Mouse (Mus musculus): ENCODE data around the gene Wdr46.
A peak's percentile ranks its signal among the peaks of the same experiment; 100 is the strongest.

Wdr46 gene

DNA sequence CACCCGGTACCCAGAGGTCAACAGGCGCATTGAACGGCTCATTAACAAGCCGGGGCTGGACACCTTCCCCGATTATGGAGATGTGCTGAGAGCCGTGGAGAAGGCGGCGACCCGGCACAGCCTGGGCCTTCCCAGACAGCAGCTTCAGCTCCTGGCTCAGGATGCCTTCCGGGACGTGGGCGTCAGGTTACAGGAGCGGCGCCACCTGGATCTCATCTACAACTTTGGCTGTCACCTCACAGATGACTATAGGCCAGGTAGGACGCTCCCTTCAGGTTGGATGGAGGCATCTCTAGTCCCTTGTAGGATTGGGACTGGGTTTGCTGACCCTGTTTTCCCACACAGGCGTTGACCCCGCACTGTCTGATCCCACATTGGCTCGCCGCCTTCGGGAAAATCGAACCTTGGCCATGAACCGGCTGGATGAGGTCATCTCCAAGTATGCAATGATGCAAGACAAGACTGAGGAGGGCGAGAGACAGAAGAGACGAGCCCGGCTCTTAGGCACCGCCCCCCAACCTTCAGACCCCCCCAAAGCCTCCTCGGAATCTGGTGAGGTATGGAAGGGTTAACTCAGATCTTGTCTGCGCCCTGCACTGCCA lies 28.5 kb upstream of the Wdr46 start:
- DNase-seq, result peak; percentile 25

DNA sequence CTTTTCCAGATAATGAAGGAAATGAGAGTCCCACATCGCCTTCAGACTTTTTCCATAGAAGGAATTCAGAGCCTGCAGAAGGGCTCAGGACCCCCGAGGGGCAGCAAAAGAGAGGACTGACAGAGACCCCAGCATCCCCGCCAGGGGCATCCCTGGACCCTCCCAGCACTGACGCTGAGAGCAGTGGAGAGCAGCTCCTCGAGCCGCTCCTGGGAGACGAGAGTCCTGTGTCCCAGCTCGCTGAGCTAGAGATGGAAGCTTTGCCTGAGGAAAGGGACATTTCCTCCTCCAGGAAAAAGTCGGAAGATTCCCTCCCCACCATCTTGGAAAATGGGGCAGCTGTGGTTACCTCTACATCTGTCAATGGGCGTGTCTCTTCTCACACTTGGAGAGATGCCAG lies 27.2 kb upstream of the Wdr46 start:
- no peak for DNase-seq

DNA sequence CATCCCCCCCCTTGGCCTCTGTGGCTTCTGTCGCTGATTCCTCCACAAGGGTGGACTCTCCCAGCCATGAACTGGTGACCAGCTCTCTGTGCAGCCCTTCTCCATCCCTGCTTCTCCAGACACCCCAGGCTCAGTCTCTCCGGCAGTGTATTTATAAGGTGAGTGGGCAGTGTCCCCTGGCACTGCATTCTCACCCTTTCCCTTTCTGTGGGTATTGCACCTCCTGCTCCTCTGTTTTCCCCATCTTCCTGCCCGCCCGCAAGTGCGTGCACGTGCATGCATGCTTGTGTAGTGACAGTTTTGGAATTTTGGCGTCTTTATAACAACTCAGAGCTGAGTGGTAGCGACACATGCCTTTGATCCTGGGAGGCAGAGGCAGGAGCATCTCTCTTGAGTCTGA lies 26.6 kb upstream of the Wdr46 start:
- no peak for DNase-seq

DNA sequence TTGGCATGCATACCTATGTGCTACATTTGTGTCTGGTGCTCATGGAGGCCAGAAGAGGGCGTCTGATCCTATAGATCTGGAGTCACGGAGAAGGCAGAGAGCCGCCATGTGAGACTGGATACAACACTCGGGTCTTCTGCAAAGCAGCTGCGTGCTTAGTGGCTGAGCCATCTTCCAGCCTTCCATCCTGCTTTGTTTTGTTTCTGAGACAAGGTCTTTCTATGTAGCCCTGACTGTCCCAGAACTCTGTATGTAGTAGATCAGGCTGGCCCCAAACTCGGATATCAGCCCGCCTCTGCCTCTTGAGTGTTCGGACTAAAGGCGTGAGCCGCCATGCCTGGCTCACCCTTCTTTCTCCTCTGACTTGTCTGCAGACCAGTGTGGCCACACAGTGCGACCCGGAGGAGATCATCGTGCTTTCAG lies 25.5 kb upstream of the Wdr46 start:
- no peak for DNase-seq

GRCm38 (mm10) chr17:33915671-33916250 lies 24.7 kb upstream of the Wdr46 start, which contains the start of the genes Tapbp and Zbtb22:
TSS of gene Tapbp (plus strand) at chr17:33915899.
TSS of gene Zbtb22 (plus strand) at chr17:33915904.
- peak; percentile 98 for DNase-seq

- DNase-seq, result no peak
These were observed 24.2 kb upstream of the Wdr46 start for GRCm38 (mm10) chr17:33916294-33916693.

GRCm38 (mm10) chr17:33916847-33917655 lies 23.4 kb upstream of the Wdr46 start:
- peak; percentile 42 for DNase-seq

- no peak for DNase-seq
These were observed 22.7 kb upstream of the Wdr46 start for GRCm38 (mm10) chr17:33917656-33918292.

DNA sequence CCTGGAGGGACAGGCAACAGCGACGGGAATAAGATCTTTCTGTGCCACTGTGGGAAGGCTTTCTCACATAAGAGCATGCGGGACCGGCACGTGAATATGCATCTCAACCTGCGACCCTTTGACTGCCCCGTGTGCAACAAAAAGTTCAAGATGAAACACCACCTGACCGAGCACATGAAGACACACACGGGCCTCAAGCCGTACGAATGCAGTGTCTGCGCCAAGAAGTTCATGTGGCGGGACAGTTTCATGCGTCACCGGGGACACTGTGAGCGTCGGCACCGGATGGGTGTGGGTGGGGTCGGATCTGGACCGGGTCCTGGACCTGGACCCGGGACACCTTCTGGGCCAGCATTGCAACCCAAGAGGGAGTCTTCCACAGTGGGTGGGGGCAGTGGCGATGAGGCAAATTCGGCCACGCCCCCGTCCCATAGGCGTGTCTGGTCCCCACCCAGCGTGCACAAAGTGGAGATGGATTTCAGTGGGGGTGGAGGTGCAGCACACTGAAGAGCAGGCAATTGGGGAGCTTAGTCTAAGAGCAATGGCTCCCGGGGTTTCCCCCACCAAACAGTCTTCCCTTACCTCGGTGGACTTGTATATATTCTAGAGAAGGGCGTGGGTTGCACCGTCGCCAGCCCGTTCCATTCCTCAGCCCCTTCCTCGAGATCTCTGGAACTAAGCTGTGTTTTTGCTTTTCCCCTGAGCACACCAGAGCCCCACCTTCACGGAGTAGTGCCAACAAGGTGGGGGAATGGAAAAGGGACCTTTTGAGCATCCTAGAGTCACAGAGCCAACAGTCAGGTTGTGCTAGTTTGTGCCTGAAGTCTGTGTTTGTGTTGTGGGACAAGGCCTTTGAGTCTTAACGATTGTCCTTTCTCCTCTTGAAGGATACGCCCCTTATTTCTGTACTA lies 21.9 kb upstream of the Wdr46 start:
- DNase-seq, result peak; percentile 49

- peak; percentile 87 for DNase-seq
These were observed 20.8 kb upstream of the Wdr46 start for GRCm38 (mm10) chr17:33919351-33920281.

GRCm38 (mm10) chr17:33920282-33921097 lies 20.0 kb upstream of the Wdr46 start:
- DNase-seq, result peak; percentile 93

- no peak for DNase-seq
These were observed 19.1 kb upstream of the Wdr46 start for GRCm38 (mm10) chr17:33921361-33921760.

DNA sequence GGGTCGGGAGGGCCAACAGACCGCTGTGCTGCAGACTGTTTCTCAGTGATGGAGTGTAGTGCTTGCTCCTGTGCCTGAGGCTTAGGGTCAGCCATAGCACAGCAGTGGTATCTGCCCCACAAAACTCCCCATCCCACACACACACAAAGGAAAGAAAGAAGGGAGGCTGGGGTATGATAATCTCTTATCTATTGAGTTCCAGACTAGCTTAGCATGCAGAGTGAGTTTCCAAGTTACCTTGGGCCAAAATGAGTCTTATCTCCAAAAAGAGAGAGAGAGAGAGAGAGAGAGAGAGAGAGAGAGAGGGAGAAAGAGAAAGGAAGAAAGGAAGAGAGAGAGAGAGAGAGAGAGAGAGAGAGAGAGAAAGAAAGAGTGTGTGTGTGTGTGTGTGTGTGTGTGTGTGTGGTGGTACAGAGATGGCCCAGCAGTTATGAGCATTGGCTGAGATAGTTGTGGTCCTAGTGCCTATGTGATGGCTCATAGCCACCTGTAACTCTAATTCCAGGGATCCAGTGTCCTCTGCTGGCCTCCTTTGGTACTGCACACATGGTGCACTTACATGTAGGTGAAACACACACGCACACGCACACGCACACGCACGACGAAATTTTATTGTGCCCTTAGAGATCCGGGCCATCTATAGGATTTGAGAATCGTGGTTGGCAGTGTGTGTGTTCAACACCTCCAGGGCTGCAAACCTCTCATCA lies 15.7 kb upstream of the Wdr46 start:
- peak; percentile 63 for DNase-seq

DNA sequence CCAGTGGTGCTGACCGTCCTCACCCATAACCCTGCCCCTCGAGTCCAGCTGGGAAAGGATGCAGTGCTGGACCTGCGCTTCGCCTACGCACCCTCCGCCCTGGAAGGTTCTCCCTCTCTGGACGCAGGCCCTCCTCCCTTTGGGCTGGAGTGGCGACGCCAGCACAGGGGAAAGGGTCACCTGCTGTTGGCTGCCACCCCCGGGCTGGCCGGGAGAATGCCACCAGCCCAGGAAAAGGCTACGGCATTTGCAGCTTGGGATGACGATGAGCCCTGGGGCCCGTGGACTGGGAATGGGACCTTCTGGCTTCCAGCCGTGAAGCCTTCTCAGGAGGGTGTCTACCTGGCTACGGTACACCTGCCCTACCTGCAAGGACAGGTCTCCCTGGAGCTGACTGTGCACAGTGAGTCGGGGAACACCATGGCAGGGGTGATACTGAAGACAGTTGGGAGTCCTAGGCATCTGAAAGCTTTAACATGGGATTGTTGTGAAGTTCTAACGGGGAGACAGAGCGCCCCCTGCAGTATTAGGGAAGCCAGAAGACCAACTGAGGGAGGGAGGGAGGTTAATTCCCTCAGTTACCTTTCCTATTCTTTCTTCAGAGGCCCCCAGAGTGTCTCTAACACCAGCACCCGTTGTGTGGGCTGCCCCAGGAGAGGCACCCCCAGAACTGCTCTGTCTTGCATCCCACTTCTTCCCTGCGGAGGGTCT lies 14.9 kb upstream of the Wdr46 start:
- DNase-seq, result peak; percentile 27

GRCm38 (mm10) chr17:33926207-33926932 lies 14.1 kb upstream of the Wdr46 start:
- peak; percentile 57 for DNase-seq

DNA sequence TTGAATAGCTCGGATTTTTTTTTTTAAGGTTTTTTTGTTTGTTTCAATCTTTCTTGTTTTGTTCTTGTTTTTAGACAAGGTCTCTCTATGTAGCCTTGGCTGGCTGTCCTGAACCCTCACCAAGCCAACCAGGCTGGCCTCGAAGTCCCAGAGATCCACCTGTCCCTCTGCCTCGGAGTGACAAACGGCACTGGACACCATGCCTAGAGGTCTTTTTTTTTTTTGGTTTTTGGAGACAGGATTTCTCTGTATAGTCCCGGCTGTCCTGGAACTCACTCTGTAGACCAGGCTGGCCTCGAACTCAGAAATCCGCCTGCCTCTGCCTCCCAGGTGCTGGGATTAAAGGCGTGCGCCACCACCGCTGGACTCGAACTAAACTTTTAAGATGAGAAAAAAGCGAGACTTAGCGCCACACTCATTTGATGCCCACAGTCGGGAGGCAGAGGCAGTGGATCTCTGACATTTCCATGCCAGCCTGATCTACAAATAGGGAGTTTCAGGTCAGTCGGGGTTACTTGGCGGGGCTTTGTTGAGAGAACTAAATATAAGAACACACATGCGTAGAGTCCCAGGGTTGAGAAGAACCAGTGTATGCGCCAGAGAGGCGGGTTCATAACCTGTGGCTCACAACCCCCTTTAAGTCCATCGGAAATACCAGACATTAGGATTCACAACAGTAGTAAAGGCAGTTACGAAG lies 12.1 kb upstream of the Wdr46 start:
- peak; percentile 9 for DNase-seq

All from kidney, postnatal 10 days (tissue).